Mouse (Mus musculus) erythroblast, adult 5-6 weeks (primary cell): ENCODE data around the gene Necab3. TPM values are rescaled to one million over a fixed set of nuclear protein-coding genes. Genes with fewer than 3 reads are reported as not detected.
A peak's percentile ranks its signal among the peaks of the same experiment; 100 is the strongest.

Experiments used
- ATAC-seq: replicated peaks from 2 replicates; pipeline ENCODE4 v1.8.0; 2016; ENCODE audit warnings: moderate number of reproducible peaks, mild to moderate bottlenecking, moderate TSS enrichment, inconsistent platforms; ENCODE audit not compliant: poor library complexity, low FRiP score, severe bottlenecking
- total RNA-seq, 2 experiments: library from RNA; stranded (forward) in 1 of 2; stranded (reverse) in 1 of 2; fragments of 150-400 nt in 1 of 2; fragments of 200-764, 138-1000 nt in 1 of 2; gene quantifications; 2 replicates each; pipeline versions ENCODE4 v1.2.3 to v1.2.4; 2015 to 2017; ENCODE audit warnings: low replicate concordance in 2 of 2

Necab3 gene
- total RNA-seq, 2 experiments from 2014 or later: not detected

GRCm38 (mm10) chr2:154548688-154549087 is 10.0 kb downstream of the Necab3 start:
- no peak for ATAC-seq

- ATAC-seq: no peak
These were observed 12.0 kb downstream of the Necab3 start, which contains the start of gene 1700003F12Rik for GRCm38 (mm10) chr2:154546711-154547110. 1700003F12Rik (plus strand) TSS chr2:154547085.

GRCm38 (mm10) chr2:154543567-154544347 is 14.9 kb downstream of the Necab3 start:
- no peak for ATAC-seq

GRCm38 (mm10) chr2:154541630-154542029 is 17.1 kb downstream of the Necab3 start:
- no peak for ATAC-seq

- ATAC-seq: no peak
These were observed 19.0 kb downstream of the Necab3 start for GRCm38 (mm10) chr2:154539720-154540119.

DNA sequence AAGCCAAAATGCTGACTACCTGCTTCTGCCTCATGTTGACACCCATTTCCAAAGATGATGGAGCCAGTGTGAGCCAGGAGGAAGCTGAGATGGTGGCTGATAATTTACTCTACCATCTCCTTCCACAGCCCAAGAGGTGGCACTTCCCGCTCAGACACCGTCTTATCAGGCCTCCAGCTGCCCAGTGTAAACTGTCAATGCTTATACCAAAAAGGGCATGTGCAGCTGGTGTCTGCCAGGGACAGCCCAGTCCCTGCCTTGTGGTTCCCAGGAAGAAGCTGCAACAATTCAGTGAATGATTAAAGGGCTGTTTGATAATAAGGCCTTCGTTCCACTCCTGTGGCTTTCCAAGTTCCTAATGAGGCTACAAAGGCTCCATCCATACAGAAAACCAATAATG is 20.0 kb downstream of the Necab3 start:
- ATAC-seq: no peak

GRCm38 (mm10) chr2:154538310-154538709 is 20.4 kb downstream of the Necab3 start:
- ATAC-seq: no peak

DNA sequence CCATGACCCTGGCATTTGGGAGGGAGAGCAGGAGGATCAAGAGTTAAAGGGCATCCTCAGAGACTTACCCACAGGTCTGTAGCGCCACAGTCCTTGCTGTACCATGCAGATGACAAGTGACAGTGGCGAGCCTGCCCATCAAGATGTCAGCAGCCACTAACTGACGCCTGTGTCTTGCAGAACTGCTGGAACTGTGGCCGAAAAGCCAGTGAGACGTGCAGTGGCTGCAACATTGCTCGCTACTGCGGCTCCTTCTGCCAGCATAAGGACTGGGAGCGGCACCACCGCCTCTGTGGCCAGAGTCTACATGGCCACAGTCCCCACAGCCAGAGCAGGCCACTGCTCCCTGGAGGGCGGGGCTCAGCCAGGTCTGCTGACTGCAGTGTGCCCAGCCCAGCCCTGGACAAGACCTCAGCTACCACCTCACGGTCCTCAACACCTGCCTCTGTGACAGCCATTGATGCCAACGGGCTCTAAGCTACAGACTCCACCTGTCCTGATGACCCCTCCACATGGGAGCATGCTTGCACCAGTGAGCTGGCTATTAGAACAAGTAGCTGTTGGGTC is 23.9 kb downstream of the Necab3 start:
- ATAC-seq: no peak

DNA sequence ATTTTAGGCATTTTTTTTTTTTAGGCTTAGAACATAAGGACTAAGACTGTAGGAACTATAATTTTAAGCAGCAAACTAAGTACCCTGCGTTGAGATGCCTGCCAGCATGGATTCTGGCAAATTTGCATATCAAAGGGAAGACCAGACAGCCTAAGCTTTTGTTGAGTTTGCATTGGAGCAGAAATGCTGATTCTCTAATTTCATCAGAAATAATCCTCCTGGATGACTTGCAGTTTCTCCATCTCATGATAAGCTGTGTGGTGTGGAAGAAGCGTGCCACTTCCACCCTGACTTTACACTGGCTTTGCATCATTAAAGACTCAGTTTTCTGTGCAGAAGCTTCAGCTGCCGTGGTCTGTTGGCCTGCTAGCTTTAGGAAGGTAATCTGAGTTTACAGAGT is 25.8 kb downstream of the Necab3 start:
- ATAC-seq: no peak

DNA sequence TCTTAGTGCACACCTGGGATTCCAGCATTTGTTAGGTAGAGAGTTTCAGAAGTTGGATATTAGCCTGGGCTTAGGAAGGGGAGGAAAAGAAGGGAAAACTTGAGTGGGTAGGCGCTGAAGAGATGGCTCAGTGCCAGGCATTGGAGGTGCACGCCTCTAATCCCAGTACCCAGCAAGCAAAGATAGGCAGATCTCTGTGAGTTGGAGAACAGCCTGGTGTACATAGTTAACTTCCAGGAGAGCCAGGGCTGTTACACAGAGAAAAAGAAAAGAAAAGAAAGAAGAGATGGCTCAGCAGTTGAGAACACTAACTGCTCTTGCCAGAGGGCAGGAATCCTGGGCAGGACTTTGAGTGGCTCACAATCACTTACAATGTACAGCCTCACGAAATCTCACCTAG is 32.2 kb downstream of the Necab3 start:
- ATAC-seq: no peak

- ATAC-seq: no peak
These were observed 33.4 kb downstream of the Necab3 start for GRCm38 (mm10) chr2:154525285-154525684.

- no peak for ATAC-seq
These were observed 36.4 kb downstream of the Necab3 start for GRCm38 (mm10) chr2:154522334-154522733.

- no peak for ATAC-seq
These were observed 37.2 kb downstream of the Necab3 start for GRCm38 (mm10) chr2:154521449-154521848.

DNA sequence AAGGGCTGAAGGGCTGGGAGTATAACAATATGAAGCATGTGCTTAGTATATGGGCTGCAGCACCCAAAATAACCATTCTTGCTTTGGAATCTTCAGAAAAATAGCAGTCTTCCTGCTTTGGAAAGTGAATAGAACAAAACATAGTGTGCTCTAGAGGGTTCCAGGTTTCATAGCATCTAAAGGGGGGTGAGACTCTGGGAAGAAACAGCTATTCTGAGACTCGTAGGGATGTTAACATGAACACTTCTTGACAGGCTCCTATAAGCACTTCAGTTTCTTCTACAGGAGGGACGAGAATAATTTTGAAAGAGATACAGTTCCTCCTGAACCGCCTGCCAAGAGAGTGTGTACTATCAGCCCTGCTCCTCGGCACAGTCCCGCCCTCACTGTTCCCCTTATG is 41.3 kb downstream of the Necab3 start:
- no peak for ATAC-seq

DNA sequence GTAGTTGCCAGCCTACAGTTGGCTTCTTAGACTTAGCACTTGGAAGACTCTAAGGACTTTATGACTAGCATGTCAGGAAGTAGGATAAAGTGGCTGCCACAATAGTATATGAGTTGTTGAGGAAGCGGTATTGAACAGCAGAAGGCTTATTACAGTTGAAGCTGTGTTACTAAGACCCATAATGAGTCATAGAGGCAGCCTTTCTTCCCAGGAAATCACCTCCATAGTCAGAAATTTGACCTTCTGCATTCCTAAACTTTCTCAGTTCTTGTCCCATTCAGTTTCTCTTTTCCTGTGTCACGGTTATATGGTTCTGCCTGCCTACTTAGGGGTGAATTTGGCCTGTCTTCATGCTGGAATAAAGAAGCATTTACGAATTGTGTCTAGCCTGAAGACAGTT is 41.7 kb downstream of the Necab3 start:
- ATAC-seq: no peak

DNA sequence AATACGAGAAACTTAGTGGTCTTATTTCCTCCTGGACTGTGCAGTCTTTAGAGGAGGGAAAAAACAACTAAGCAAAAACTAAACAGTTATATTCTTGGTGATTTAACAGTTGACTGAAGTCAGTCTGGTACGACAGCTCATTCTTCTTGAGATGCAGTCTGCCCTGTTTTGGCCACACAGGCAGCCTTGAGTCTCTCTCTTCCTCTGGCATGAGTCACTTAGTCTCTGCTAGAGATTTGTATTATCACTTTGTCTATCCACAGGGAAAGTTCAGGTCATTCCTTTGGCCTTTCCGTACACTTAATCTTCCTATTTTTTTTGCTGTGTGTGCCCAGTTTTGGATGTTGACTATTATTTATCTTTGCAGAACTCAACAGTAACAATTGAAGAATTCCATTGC is 48.5 kb downstream of the Necab3 start:
- no peak for ATAC-seq

- no peak for ATAC-seq
These were observed 50.2 kb downstream of the Necab3 start for GRCm38 (mm10) chr2:154508450-154508849.

GRCm38 (mm10) chr2:154507566-154508283 is 51.0 kb downstream of the Necab3 start:
- ATAC-seq: peak; percentile 88

GRCm38 (mm10) chr2:154507076-154507475 is 51.6 kb downstream of the Necab3 start:
- no peak for ATAC-seq

GRCm38 (mm10) chr2:154500758-154501157 is 57.9 kb downstream of the Necab3 start:
- no peak for ATAC-seq

DNA sequence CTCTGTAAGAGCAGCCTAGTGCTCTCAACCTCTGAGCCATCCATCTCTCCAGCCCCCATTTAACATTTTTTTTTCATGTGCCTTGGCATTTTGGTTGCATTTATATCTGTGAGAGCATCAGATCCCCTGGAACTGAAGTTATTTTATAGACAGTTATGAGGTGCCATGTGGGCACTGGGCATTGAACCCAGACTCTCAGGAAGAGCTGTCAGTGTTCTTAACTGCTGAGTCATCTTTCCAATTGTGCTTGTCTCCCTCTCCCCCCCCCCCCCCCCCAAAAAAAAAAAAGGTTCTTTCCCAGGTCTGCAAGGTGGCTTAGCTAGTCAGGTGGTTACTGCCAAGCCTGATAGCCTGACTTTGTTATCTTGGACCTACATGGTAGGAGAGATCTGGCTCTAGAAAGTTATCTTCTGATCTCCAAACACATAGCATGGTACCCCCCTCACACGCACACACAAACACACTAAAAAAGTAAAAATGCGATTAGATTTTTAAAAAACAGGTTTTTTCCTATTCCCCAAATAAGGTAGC is 58.9 kb downstream of the Necab3 start:
- ATAC-seq: no peak
